Mouse (Mus musculus): Measurements from ENCODE around the gene Lin7b. TPM values are rescaled to one million over a fixed set of nuclear protein-coding genes. Genes with fewer than 3 reads are reported as not detected.

Gene Lin7b
- total RNA-seq (2023): 1 to 10 TPM; 1.2 to 1.5 TPM

DNA sequence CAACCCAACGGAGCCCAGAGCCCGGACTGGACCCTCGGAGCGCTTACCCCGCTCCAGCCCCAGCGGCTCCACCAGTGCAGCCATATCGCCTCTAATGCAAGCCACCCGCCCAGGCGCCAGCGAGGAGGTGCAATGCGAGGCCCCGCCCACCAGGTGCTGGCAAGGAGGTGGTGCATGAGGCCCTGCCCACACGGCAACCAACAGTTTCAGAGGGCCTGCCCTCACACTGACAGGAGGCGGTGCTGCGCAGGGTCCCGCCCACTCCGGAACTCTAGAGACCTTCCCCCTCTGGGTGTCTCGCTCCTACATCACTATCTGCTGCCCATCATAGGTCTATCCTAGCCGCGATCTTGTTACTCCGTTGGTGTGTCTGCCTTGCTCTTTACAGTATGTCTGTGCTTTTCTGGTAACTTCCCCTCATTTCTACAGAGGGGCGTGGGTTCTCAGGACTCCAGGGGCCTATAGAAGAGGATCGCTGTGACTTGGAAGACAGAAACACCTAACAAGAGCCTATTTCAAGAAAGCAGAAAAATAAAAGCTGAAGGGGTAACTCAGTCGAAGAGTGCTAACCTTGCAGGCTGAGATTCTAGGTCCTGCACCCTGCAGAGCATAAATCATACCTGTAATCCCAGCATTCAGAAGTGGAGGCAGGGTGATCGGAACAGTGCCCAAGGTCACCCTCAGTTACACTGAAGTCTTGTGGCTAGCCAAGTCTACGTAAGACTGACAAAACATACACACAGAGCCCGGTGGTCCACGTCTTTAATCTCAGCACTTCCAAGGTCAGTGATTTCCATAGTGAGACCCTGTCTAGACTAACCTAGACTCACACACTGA, at the start of gene Lin7b:
Lin7b (minus strand) TSS at position 109 of the 837 bp plus-strand sequence.

DNA sequence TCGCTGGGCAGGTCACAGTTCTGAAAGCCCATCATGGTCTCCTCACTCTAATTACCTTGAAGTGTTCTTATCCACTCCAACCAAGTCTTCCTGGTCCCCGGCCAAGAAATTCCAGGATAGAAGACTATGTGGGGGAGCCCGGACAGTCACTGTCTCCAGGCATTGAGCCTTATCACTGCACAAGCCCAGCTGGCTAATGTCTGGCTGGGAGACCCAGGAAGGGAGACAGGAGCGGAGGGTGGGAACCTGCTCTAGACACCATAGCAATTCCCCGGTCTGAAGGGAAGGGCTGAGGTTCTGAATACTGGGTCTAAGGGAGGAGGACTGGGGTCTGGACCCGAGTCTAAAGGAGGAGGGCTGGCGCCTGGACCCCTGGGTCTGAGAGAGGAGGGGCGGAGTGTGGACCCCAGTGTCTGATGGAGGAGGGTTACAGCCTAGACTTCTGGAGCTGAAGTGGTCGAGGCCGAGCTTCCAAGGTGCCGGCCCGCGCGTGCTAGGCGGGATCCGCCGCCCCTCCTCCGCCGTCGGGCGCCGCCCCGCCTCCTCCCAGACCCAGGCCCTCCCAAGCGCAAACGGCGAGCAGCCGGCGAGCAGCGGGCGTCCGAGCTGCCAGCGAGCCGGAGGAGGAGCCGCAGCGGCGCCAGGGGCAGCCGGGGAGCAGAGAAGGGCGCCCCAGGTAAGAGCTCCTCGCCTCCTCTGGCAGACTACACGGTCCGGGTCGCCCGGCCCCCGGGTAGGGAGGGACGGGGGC, 42.9 kb upstream of the Lin7b start, which contains the start of gene Ntf5:
Ntf5 (plus strand) TSS at position 583 of the 751 bp plus-strand sequence.

DNA sequence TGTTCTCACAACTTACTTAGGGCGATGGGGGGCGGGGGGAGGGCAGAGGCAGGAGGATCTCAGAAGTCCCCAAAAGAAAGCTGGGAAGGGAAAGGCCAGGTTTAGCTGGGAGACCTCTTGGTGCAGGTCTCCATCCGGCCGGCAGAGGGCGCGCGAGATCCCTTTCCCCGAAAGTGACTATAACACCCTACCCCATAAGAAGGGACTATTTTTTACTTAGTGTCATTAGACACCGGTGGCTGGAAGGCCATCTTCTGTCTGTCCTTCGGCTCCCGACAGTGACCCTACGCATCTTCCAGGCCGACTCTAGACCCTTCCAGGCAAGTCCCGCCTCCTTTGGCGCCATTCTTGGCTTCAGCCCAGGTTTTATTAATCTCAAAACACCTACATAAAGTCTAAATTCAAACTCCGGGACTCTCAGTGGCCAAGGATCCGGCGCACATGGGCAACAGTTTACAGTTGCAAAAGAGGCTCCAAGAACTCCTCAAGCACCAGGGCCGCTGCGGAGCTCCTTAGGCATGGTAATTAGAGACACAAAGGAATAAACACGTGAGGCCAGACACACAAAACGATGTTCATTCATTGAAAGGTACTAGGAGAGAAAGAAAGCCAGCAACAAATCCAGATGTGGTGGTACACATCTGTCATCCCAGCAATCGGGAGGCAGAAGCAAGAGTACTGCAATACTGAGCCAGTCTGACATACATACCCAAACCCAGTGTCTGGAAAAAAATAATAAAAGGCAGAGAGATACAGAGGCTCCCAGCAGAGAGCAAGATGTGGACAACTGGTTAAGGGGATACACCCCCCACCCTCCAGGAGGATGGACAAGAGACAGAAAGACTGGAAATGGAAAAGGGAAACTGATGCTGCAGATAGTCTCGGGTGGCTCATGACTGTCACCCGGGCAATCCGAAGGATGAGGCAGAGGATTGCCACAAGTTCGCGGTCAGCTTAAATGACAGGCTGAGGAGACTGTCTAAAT, 35.0 kb upstream of the Lin7b start, which contains the start of gene Kcna7:
Kcna7 (plus strand) TSS at position 563 of the 985 bp plus-strand sequence.

DNA sequence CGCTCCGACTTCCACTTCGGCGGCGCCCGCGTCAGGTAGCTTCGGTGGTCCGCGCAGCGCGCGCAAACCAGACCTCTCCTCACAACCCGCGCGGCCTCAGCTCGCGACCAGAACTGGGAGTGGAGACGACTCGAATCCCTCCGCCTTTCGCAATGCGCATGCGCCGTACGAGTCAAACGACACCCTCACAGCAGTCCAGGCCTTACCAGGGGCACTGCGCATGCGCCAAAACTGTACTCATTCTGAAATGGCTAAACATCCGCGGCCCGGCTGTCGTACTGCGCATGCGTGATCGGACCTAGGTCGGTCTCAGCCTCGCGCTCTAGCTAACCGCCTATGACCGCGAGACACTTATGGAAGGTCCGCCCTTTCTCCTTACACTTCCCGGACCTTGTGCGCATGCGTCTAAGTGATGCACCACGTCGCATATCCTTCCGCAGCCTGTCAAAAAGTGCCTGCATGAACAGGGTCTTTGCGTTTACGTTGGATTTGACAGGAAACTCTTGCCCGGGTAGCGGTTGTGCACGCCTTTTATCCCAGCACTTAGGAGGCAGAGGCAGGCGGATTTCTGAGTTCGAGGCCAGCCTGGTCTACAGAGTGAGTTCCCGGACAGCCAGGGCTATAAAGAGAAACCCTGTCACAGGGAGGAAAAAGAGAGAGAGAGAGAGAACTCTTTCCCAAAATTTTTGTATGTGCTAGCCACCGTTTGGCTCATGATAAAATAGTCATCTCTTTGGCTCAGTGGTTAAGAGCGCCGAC, 25.4 kb upstream of the Lin7b start, which contains the start of gene Snrnp70:
Snrnp70 (minus strand) TSS at position 165 of the 759 bp plus-strand sequence.

DNA sequence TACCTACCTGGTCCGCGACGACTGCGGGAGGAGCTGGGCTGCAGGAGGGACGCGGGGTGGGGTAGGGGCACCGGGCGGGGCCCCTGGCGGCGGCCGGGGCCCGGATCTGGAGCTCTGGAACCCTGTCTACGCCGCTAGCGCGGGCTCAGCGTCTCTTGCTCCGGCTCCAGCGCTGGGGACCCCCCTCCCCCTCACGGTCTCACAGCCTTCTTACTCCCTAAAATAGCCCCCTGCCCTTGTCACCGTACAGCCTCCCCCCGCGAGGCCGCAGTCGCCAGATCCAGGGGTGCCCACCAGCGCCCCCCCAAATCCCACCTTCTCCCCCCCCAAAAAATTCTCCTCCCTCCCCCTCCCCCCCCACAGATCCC, 3.7 kb downstream of the Lin7b start, which contains the start of gene Ppfia3:
Ppfia3 (minus strand) TSS at position 368 of the 368 bp plus-strand sequence.

DNA sequence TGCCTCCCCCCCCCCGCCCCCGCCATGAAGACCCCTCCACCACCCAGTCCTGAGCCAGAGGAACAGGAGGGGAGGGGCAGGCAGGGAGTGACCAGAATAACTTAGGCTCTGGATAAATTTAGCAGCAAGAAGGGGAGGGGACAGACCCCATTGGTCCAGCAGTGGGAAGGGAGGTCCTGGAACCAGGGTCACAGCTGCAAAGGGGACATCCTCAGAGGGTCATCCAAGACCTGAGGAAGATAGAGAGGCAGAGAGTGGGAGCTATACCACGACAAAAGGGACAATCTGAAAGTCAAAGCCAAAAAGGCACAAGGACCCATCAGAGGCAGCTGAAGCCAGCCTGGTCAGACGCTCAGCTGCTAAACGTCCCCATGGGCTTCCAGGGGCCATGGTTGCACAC, 35.3 kb downstream of the Lin7b start, which contains the start of gene Hrc:
Hrc (plus strand) TSS at position 235 of the 400 bp plus-strand sequence.

DNA sequence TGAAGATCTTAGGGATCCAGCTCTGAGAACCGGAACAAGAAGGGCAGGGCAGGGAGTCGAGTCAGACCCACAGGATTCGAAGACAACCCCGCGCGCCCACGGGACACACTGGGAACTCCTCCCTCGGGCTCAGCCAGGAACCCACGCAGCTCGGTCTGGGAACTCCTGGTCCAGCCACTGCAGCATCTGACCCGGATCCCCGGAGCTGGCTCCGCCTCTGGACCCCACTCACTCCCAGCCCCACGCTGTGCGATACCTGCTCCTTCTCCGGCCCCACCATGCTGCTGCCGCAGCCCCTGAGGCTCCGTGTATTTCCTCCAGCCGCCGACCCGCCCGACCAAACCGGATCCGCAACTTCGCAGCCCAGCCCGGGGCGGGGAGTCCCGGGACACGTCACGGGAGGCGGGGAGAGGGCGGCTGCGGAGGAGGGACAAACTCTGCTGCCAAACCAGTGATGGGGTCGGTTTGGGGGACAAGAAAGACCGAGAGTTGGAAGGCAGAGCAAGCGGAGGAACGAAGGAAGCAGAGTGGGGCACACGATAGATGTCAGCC, 36.9 kb downstream of the Lin7b start, which contains the start of gene Trpm4:
Trpm4 (minus strand) TSS at position 350 of the 552 bp plus-strand sequence.

Other genes starting within 250 kb of the Lin7b start
- gene Rps11, start 246.1 kb downstream of the Lin7b start, total RNA-seq (2023): 1,000 to 10,000 TPM; 2,440 to 2,508 TPM
- 1,000 to 10,000 TPM; 4,339 to 4,395 TPM for gene Rpl13a, start 241.8 kb downstream of the Lin7b start, total RNA-seq (2023)
- gene Gm45713, start 234.4 kb downstream of the Lin7b start, total RNA-seq (2023): not detected
- 10 to 100 TPM; 77.8 to 83.8 TPM for gene Flt3l, start 234.2 kb downstream of the Lin7b start, total RNA-seq (2023)
- 10 to 100 TPM; 40.5 to 51.7 TPM for gene Pih1d1, start 216.3 kb downstream of the Lin7b start, total RNA-seq (2023)
- gene Aldh16a1, start 216.0 kb downstream of the Lin7b start, total RNA-seq (2023): 100 to 1,000 TPM; 128 to 137 TPM
- not detected for gene Slc17a7, start 206.6 kb downstream of the Lin7b start, total RNA-seq (2023)
- gene Gfy, start 191.0 kb downstream of the Lin7b start, total RNA-seq (2023): not detected
- not detected for gene Pth2, start 189.6 kb downstream of the Lin7b start, total RNA-seq (2023)
- 1 to 10 TPM in 1 of 2 experiments, under 1 TPM in 1; 0.46 to 1.1 TPM for gene Ccdc155, start 165.7 kb downstream of the Lin7b start, total RNA-seq (2023)
- gene Dkkl1, start 158.4 kb downstream of the Lin7b start, total RNA-seq (2023): 1 to 10 TPM in 1 of 2 experiments, under 1 TPM in 1; 0.83 to 2.3 TPM
- gene Tead2, start 154.8 kb downstream of the Lin7b start, total RNA-seq (2023): not detected
- gene Cd37, start 131.5 kb downstream of the Lin7b start, total RNA-seq (2023): 1,000 to 10,000 TPM; 1,836 to 1,886 TPM
- not detected for gene Slc6a16, start 129.5 kb downstream of the Lin7b start, total RNA-seq (2023)
- 1 to 10 TPM; 1.1 to 1.9 TPM for gene Slc6a21, start 93.1 kb downstream of the Lin7b start, total RNA-seq (2023)
- 10 to 100 TPM in 1 of 2 experiments, 1 to 10 TPM in 1; 8.6 to 16.3 TPM for gene Trpm4, start 36.8 kb downstream of the Lin7b start, total RNA-seq (2023)
- gene Hrc, start 35.3 kb downstream of the Lin7b start, total RNA-seq (2023): not detected
- under 1 TPM in 1 of 2 experiments, not detected in 1; 0.17 TPM for gene Ppfia3, start 3.6 kb downstream of the Lin7b start, total RNA-seq (2023)
- 100 to 1,000 TPM; 614 to 615 TPM for gene Snrnp70, start 25.2 kb upstream of the Lin7b start, total RNA-seq (2023)
- not detected for gene Kcna7, start 35.1 kb upstream of the Lin7b start, total RNA-seq (2023)
- not detected for gene Ntf5, start 43.1 kb upstream of the Lin7b start, total RNA-seq (2023)
- not detected for gene Lhb, start 50.2 kb upstream of the Lin7b start, total RNA-seq (2023)
- gene Gys1, start 64.3 kb upstream of the Lin7b start, total RNA-seq (2023): 10 to 100 TPM; 21.3 to 24.4 TPM
- gene Ruvbl2, start 67.5 kb upstream of the Lin7b start, total RNA-seq (2023): 10 to 100 TPM; 48.0 to 56.3 TPM
- 100 to 1,000 TPM; 609 to 629 TPM for gene Ftl1, start 89.3 kb upstream of the Lin7b start, total RNA-seq (2023)
- gene Bax, start 96.3 kb upstream of the Lin7b start, total RNA-seq (2023): 100 to 1,000 TPM; 113 to 118 TPM
- not detected for gene Tulp2, start 111.3 kb upstream of the Lin7b start, total RNA-seq (2023)
- 1 to 10 TPM in 1 of 2 experiments, not detected in 1; 3.7 TPM for gene Gm45808, start 116.2 kb upstream of the Lin7b start, total RNA-seq (2023)
- 1 to 10 TPM; 3.3 to 5.3 TPM for gene Dhdh, start 118.2 kb upstream of the Lin7b start, total RNA-seq (2023)
- gene Nucb1, start 139.8 kb upstream of the Lin7b start, total RNA-seq (2023): 10 to 100 TPM; 78.3 to 83.7 TPM
- gene Ppp1r15a, start 155.7 kb upstream of the Lin7b start, total RNA-seq (2023): 1,000 to 10,000 TPM in 1 of 2 experiments, 100 to 1,000 TPM in 1; 780 to 1,130 TPM
- 1 to 10 TPM; 2.5 to 2.8 TPM for gene Plekha4, start 155.7 kb upstream of the Lin7b start, total RNA-seq (2023)
- 1 to 10 TPM in 1 of 2 experiments, not detected in 1; 8.0 TPM for gene Hsd17b14, start 184.3 kb upstream of the Lin7b start, total RNA-seq (2023)
- gene Bcat2, start 199.6 kb upstream of the Lin7b start, total RNA-seq (2023): 10 to 100 TPM; 28.7 to 47.2 TPM
- not detected for gene Fgf21, start 244.9 kb upstream of the Lin7b start, total RNA-seq (2023)
- gene Fut1, start 246.7 kb upstream of the Lin7b start, total RNA-seq (2023): not detected

Measured in B cell, adult 67 days (primary cell).